Mouse (Mus musculus) lung, postnatal 0 days (tissue): Measurements from ENCODE around the gene Duxbl2.
"Not testable (repeated sequence)": the region's sequence is repeated elsewhere in the genome, so short reads cannot be mapped to it uniquely, and the experiment has no call there.

Source experiments
- CTCF ChIP-seq: IDR thresholded peaks from 2 replicates; pipeline ENCODE4 v1.5.1; 2016; ENCODE audit warnings: antibody characterized with exemption, mild to moderate bottlenecking
- EP300 ChIP-seq: IDR thresholded peaks from 2 replicates; pipeline ENCODE4 v1.6.1; 2016; ENCODE audit warnings: antibody characterized with exemption, mild to moderate bottlenecking, control low read depth

DNA sequence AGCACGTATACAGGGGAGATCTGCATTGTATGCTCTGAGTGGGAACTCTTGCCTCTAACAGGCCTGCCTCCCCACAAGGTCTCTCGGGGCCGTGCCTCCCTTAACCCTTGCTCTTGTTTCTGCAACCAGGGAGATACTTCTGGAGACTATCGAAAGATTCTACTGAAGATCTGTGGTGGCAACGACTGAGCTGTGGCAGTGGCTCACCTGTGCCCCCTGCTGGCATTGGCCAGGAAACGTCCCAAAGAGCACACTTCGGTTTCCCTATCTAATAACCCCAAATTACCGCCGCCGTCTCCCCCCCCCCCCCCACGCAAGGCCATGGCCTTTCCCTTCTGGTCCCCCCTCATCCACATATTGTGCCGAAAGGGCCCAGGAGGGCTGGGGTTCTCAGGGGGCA, 47.1 kb downstream of the Duxbl2 start:
- not testable (repeated sequence) for TF ChIP-seq CTCF, EP300
